Mouse (Mus musculus) fibroblast of lung, adult 2 months (primary cell): Measurements from ENCODE around the gene Fmo1.

Experiments
- DNase-seq: peaks from one replicate; pipeline ENCODE4 v3.0.0-alpha.2; 2011; ENCODE audit warnings: low read depth

Fmo1 gene

GRCm38 (mm10) chr1:162866280-162866681 is at the start of gene Fmo1:
Gene Fmo1 (minus strand): TSS chr1:162866610.
- no peak for DNase-seq

- DNase-seq = no peak
These were observed 48.6 kb upstream of the Fmo1 start for GRCm38 (mm10) chr1:162914932-162915556.

GRCm38 (mm10) chr1:162912085-162912484 is 45.7 kb upstream of the Fmo1 start:
- DNase-seq = no peak

GRCm38 (mm10) chr1:162901879-162902278 is 35.5 kb upstream of the Fmo1 start:
- DNase-seq = no peak

- no peak for DNase-seq
These were observed 31.7 kb upstream of the Fmo1 start, which contains the start of gene Fmo2 for GRCm38 (mm10) chr1:162897838-162898811. Gene Fmo2 (minus strand): TSS chr1:162898726.

- no peak for DNase-seq
These were observed 29.5 kb upstream of the Fmo1 start for GRCm38 (mm10) chr1:162895900-162896299.

- DNase-seq = no peak
These were observed 26.6 kb upstream of the Fmo1 start for GRCm38 (mm10) chr1:162893014-162893413.

GRCm38 (mm10) chr1:162891980-162892451 is 25.6 kb upstream of the Fmo1 start:
- peak; percentile 83 for DNase-seq

- DNase-seq = no peak
These were observed 22.2 kb upstream of the Fmo1 start for GRCm38 (mm10) chr1:162888646-162889045.

GRCm38 (mm10) chr1:162887644-162888043 is 21.2 kb upstream of the Fmo1 start:
- DNase-seq = no peak

GRCm38 (mm10) chr1:162886138-162886816 is 19.9 kb upstream of the Fmo1 start:
- DNase-seq = no peak

GRCm38 (mm10) chr1:162882681-162883080 is 16.3 kb upstream of the Fmo1 start:
- peak; percentile 65 for DNase-seq

GRCm38 (mm10) chr1:162879595-162880369 is 13.4 kb upstream of the Fmo1 start:
- DNase-seq = no peak

GRCm38 (mm10) chr1:162875091-162875490 is 8.7 kb upstream of the Fmo1 start:
- DNase-seq = no peak

- no peak for DNase-seq
These were observed 5.4 kb upstream of the Fmo1 start for GRCm38 (mm10) chr1:162871701-162872311.

- DNase-seq = no peak
These were observed 4.6 kb upstream of the Fmo1 start for GRCm38 (mm10) chr1:162870978-162871377.

GRCm38 (mm10) chr1:162867396-162867795 is 986 bp upstream of the Fmo1 start:
- no peak for DNase-seq

GRCm38 (mm10) chr1:162865493-162865830 is 948 bp downstream of the Fmo1 start:
- no peak for DNase-seq

- DNase-seq = no peak
These were observed 1.5 kb downstream of the Fmo1 start for GRCm38 (mm10) chr1:162864816-162865492.

GRCm38 (mm10) chr1:162864279-162864678 is 2.1 kb downstream of the Fmo1 start:
- DNase-seq = no peak

GRCm38 (mm10) chr1:162863579-162863978 is 2.8 kb downstream of the Fmo1 start:
- no peak for DNase-seq
